Mouse (Mus musculus): ENCODE results near the gene Ece1.

DNA sequence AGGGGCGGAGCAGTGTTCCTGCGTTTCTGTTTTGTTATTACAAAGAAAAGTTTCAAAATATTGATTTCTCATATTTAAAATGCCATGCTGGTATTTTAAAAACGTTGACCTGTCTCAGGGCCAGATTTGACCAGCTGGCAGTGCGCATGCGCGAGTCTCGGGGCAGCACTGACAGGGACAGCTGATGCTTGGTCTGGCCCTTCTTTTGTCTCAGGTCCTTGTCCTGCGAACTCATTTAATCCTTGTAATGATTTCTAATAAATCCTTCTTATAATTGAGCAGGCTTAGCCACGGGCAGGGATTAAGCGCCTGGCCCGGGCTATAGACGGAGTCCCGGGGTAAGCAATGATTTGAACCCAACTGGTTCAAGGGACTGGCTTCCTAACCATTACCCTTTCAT is 40.2 kb downstream of the Ece1 start:
- no peak for TF ChIP-seq POLR2A (IDR thresholded peaks at IDR 0.05; ENCODE audit: insufficient read depth, low read depth, low read length)
- TF ChIP-seq CTCF (IDR thresholded peaks at IDR 0.05): no peak
- no peak for TF ChIP-seq EP300 (IDR thresholded peaks at IDR 0.05; ENCODE audit: insufficient read depth, low read depth, low read length)
